Mouse (Mus musculus): ENCODE measurements at regions not wholly inside any gene's neighbourhood (a gene's known extent, or its start where the extent isn't known, plus 50 kb on each side); places are given as distances from the start of the nearest gene placed in this dataset.

- H3K4me1 ChIP-seq (ENCODE audit: control insufficient read depth, insufficient read depth, insufficient read length, low read length) = peaks cover 36% of the 10 kb centered on the region
- no peaks in the 10 kb centered on the region for H3K36me3 ChIP-seq (ENCODE audit: control insufficient read depth, insufficient read depth, low read length)
- no peak overlapping the region for H3K4me3 ChIP-seq (ENCODE audit: low read depth, low read length)
- H3K27me3 ChIP-seq (ENCODE audit: control insufficient read depth, insufficient read depth, low read length) = no peaks in the 10 kb centered on the region
- WGBS = 22% methylated on average over 6 of the region's 6 CpGs
- no peak for TF ChIP-seq POLR2A (IDR thresholded peaks at IDR 0.05; ENCODE audit: low read depth, low read length)
- no peak for TF ChIP-seq CTCF (IDR thresholded peaks at IDR 0.05; ENCODE audit: extremely low read depth, insufficient read length, insufficient replicate concordance, low read depth, low read length)
- H3K27ac ChIP-seq (ENCODE audit: insufficient read depth, low read depth, low read length) = no peak overlapping the region
These were observed 50.5 kb upstream of the Nek6 start for GRCm38 (mm10) chr2:38460825-38461540.

Data from small intestine, adult 2 months (tissue).